Mouse (Mus musculus) bone marrow macrophage, adult 2 months (primary cell): ENCODE results near the gene Zfp426. TPM values are rescaled to one million over a fixed set of nuclear protein-coding genes. Genes with fewer than 3 reads are reported as not detected.
A peak's percentile ranks its signal among the peaks of the same experiment; 100 is the strongest.

Experiments
- H3K27ac ChIP-seq: 2 replicates; pipeline ENCODE4 v1.5.1; 2012; ENCODE audit warnings: low read depth, low read length; ENCODE audit not compliant: insufficient read depth
- H3K4me1 ChIP-seq: 2 replicates; pipeline ENCODE4 v1.6.1; 2012; ENCODE audit warnings: low read length; ENCODE audit not compliant: control insufficient read depth, insufficient read depth
- H3K4me3 ChIP-seq: 2 replicates; pipeline ENCODE4 v1.5.1; 2012; ENCODE audit warnings: mild to moderate bottlenecking, low read length, moderate library complexity; ENCODE audit not compliant: insufficient read depth
- CTCF ChIP-seq: IDR thresholded peaks from 2 replicates; pipeline ENCODE4 v1.5.1; 2012; ENCODE audit warnings: low read depth, mild to moderate bottlenecking, low read length, moderate library complexity
- POLR2A ChIP-seq: IDR thresholded peaks from 2 replicates; pipeline ENCODE4 v1.6.1; 2012; ENCODE audit warnings: mild to moderate bottlenecking, low read depth, low read length, borderline replicate concordance
- polyA plus RNA-seq: library from polyadenylated mRNA; stranded (reverse); fragments of >200 nt; gene quantifications from 2 replicates; pipeline ENCODE4 v1.2.4, GENCODE M21; 2012; ENCODE audit not compliant: missing spikeins, insufficient read depth, insufficient read length

Zfp426 gene
- polyA plus RNA-seq = 14.7 and 15.7 TPM in 2 replicates

- H3K4me3 ChIP-seq = peak within 1 kb of the TSS; percentile 99
- peaks cover 4% of the 10 kb centered on the region; the same call in 1 of the 2 replicates for H3K4me1 ChIP-seq
- no peak for TF ChIP-seq CTCF
- no peak for TF ChIP-seq POLR2A
- peak within 1 kb of the TSS; percentile 75 for H3K27ac ChIP-seq
These were observed at the start of gene Zfp426 for GRCm38 (mm10) chr9:20492527-20493233. Zfp426 (minus strand) TSS chr9:20492746.

DNA sequence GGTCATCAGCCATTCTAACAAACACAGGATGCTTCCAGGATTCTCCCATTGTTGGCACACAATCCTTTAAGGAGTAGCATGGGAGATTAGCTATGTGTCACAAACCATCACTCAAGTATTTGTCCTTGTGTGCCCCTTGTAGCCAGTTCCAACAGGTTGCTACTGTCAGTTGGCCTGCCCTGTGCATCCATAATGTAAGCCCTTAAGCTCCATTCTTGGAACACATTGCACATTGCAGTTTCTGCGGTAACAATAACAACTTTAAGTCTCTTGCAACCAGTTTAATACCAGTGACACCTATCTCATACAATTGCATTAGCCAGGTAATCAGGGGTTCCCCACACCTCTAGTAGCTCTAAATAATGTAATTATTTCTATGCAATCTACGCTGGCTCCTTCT lies 44.1 kb upstream of the Zfp426 start:
- Histone ChIP-seq H3K27ac (no peak overlapping the region), H3K4me3 (no peak overlapping the region), H3K4me1 (no peaks in the 10 kb centered on the region)
- TF ChIP-seq POLR2A = no peak
- no peak for TF ChIP-seq CTCF

DNA sequence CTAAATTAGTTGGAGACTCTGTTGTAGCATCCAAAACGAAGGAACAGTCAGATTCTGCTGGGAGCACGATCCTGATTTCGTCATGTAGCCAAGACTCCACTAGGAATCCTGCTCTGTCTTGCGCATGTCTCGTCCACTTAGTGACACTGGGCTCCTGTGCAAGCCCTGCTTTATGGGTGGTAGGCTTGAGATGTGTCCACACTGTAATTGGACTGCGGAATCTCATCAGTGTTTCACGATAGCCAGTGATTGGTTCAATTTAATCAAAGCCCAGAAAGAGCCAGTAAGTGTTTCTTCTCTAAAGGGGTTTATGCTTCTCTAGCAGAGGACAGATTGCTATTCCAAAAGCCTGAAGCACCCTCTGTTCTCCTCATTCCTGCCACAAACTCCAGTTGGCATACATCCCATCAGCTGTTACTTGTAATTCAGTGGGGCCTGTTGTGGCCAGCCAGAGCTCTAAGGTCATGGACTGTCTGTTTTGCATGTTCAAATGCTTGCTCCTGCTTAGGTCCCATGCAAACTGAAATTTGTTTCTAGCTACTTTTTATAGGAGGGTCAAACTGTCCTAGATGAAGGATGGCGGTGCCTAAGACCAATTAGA lies 41.9 kb upstream of the Zfp426 start:
- H3K27ac ChIP-seq = no peak overlapping the region
- no peak for TF ChIP-seq CTCF
- TF ChIP-seq POLR2A = no peak
- H3K4me3 ChIP-seq = no peak overlapping the region
- H3K4me1 ChIP-seq = no peaks in the 10 kb centered on the region

DNA sequence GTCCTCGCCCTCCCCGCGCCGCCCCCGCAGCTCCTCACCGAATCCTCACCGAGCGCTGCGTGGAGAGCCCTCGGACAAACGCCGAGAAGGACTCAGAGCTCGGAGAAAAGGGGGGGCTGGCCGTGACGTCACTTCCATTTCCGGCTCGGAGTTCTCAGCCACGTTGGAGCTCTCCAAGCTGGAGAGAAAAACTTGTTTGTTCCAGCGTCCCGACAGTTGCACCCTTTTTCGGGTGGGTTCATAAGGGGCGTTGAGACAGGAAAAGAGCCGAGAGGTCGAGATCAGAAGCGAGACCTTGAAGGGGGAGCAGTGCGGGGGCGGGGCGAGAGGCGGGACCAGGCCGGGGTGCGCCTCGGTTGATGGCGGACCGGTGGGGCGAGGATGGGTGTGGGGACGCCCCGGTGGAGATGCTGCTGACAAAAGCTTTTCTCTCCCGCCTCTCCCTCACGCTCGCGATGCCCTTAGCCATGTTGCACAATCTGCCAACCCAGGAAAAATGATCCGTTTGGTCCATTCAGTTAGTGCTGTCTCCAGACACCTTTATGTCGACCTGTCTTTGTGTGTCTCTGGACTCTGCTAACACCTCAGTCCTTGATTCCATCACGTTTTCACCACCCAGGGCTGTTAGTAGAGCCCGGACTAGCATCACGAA lies 28.9 kb upstream of the Zfp426 start, which contains the start of gene Zfp266:
Zfp266 (minus strand) TSS at position 112 of the 652 bp plus-strand sequence.
- H3K4me1 ChIP-seq = peaks cover 10% of the 10 kb centered on the region
- peak within 1 kb of the TSS; percentile 82 for H3K4me3 ChIP-seq
- TF ChIP-seq CTCF = no peak
- no peak for TF ChIP-seq POLR2A
- peak within 1 kb of the TSS; percentile 86 for H3K27ac ChIP-seq

- 0 out of 2 replicates have a peak overlapping the region, but pooled peaks have one; percentile 86 for H3K27ac ChIP-seq
- peak overlapping the region; percentile 82 for H3K4me3 ChIP-seq
- TF ChIP-seq CTCF = no peak
- TF ChIP-seq POLR2A = no peak
- peaks cover 10% of the 10 kb centered on the region for H3K4me1 ChIP-seq
These were observed 28.1 kb upstream of the Zfp426 start for GRCm38 (mm10) chr9:20520531-20521210.

GRCm38 (mm10) chr9:20519949-20520348 lies 27.4 kb upstream of the Zfp426 start:
- peaks cover 10% of the 10 kb centered on the region for H3K4me1 ChIP-seq
- no peak overlapping the region for H3K4me3 ChIP-seq
- H3K27ac ChIP-seq = no peak overlapping the region
- TF ChIP-seq CTCF = no peak
- no peak for TF ChIP-seq POLR2A

- peaks cover 15% of the 10 kb centered on the region for H3K4me1 ChIP-seq
- no peak overlapping the region for H3K4me3 ChIP-seq
- no peak for TF ChIP-seq POLR2A
- no peak for TF ChIP-seq CTCF
- H3K27ac ChIP-seq = no peak overlapping the region
These were observed 26.2 kb upstream of the Zfp426 start for GRCm38 (mm10) chr9:20518708-20519107.

DNA sequence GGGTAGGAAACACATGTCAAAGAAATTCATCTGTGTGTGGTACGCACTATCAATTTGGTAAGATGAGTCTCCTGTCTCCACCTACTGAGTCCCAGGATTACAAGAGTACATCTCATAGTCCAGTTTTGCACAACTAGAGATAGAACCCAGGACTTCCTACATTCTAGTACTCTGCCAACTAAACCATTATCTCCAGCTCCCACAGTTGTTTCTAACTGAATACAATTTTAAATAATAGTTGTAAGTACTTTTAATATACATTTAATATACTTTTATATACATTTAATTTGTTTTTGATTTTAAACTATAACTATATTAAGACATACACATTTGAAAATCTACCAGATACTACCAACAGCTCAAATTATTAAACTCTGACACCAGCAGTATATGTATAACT lies 25.2 kb upstream of the Zfp426 start:
- Histone ChIP-seq H3K4me1 (peaks cover 15% of the 10 kb centered on the region), H3K27ac (no peak overlapping the region), H3K4me3 (no peak overlapping the region)
- TF ChIP-seq POLR2A (no peak), CTCF (no peak)

DNA sequence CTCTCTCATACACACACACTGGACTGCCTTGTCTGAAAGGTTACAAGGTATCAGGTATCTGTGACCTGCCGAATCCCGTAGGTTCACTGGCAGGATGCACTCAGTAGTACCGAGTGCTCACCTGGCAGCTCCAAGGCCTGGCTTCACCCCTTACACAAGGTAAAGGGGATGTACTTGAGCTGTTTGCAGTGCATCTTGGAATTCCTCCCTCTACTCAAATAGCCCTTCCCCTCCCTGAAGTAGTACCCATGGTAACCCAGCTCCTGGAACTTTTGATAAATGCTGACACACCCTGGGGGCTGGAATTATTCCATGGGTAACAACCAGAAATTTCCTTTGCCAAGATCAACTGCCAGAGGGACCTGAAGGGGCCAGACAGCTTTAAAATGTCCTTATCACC lies 21.5 kb upstream of the Zfp426 start:
- Histone ChIP-seq H3K4me1 (peaks cover 10% of the 10 kb centered on the region), H3K27ac (no peak overlapping the region), H3K4me3 (no peak overlapping the region)
- no peak for TF ChIP-seq CTCF
- no peak for TF ChIP-seq POLR2A
